Comparison of ENCODE assay signal across 21 mouse cellular contexts in genomic region chr10:97245674-97246073, GRCm38 (mm10).
DNase-seq lines count a peak whose midpoint lies in the region; ATAC-seq lines count a peak whose summit lies in the region.
"Had no signal": no experiment of that assay in that cellular context is flagged by ENCODE, and none has a peak within 500 bp of the region (broad histone marks: within the 10 kb centered on the region; RNA-seq: fewer than 3 reads in every experiment).

No protein-coding gene starts in this region.

- H3K4me3 ChIP-seq in embryonic facial prominence, embryonic 14.5 days (ENCODE audit: low read depth, low read length) = no peak overlapping the region
- no peak overlapping the region for H3K4me3 ChIP-seq in embryonic facial prominence, embryonic 10.5 days
- H3K4me3 ChIP-seq: embryonic facial prominence, embryonic 12.5 days; embryonic facial prominence, embryonic 15.5 days; erythroblast, embryonic 14.5 days; forebrain, embryonic 10.5 days; forebrain, embryonic 12.5 days had no signal

- H3K9ac ChIP-seq in embryonic facial prominence, embryonic 14.5 days (ENCODE audit: low read depth, low read length) = no peak overlapping the region
- H3K9ac ChIP-seq: embryonic facial prominence, embryonic 12.5 days; embryonic facial prominence, embryonic 15.5 days; forebrain, embryonic 12.5 days had no signal

- no peaks in the 10 kb centered on the region for H3K36me3 ChIP-seq in embryonic facial prominence, embryonic 14.5 days (ENCODE audit: control insufficient read depth, insufficient read depth, low read length)
- H3K36me3 ChIP-seq in embryonic facial prominence, embryonic 10.5 days (replicated peaks) = no peaks in the 10 kb centered on the region
- H3K36me3 ChIP-seq: embryonic facial prominence, embryonic 12.5 days; embryonic facial prominence, embryonic 15.5 days; forebrain, embryonic 10.5 days; forebrain, embryonic 12.5 days had no signal

- peak; percentile 61 for DNase-seq in embryonic facial prominence, embryonic 14.5 days (ENCODE audit: low spot score)
- no peak for DNase-seq in embryonic facial prominence, embryonic 10.5 days (ENCODE audit: low spot score)
- no peak for DNase-seq in frontal cortex, postnatal 36 days (ENCODE audit: low spot score in 2 of 2)
- DNase-seq in retina, embryonic 14.5 days (ENCODE audit: low spot score) = no peak
- DNase-seq: adrenal gland, adult 8-10 months; adrenal gland, postnatal 14 days; adrenal gland, postnatal 36 days; cerebellum, adult 11 months; cerebellum, adult 18-20 months; cerebellum, adult 8-10 months; cerebellum, adult 9-11 months; cerebellum, postnatal 14 days; cerebellum, postnatal 36 days; embryo, embryonic 11 days had no signal

- 79% methylated on average over 3 of the region's 3 CpGs for WGBS in embryonic facial prominence, embryonic 14.5 days
- WGBS in embryonic facial prominence, embryonic 10.5 days = 93% methylated on average over 3 of the region's 3 CpGs

- H3K4me1 ChIP-seq in embryonic facial prominence, embryonic 14.5 days (ENCODE audit: control insufficient read depth, insufficient read depth, low read length) = no peaks in the 10 kb centered on the region
- no peaks in the 10 kb centered on the region for H3K4me1 ChIP-seq in embryonic facial prominence, embryonic 10.5 days
- H3K4me1 ChIP-seq: embryonic facial prominence, embryonic 12.5 days; embryonic facial prominence, embryonic 15.5 days; forebrain, embryonic 10.5 days had no signal

- no peaks in the 10 kb centered on the region for H3K9me3 ChIP-seq in embryonic facial prominence, embryonic 14.5 days (ENCODE audit: control insufficient read depth, low read length)
- no peaks in the 10 kb centered on the region for H3K9me3 ChIP-seq in embryonic facial prominence, embryonic 10.5 days
- H3K9me3 ChIP-seq: embryonic facial prominence, embryonic 12.5 days; embryonic facial prominence, embryonic 15.5 days; forebrain, embryonic 10.5 days; forebrain, embryonic 12.5 days had no signal

- no peak for ATAC-seq in embryonic facial prominence, embryonic 14.5 days (ENCODE audit: low read depth)
- ATAC-seq in frontal cortex, adult (ENCODE audit: low TSS enrichment) = peak; percentile 74
- ATAC-seq: forebrain, embryonic 14.5 days had no signal

- no peaks in the 10 kb centered on the region for H3K27me3 ChIP-seq in embryonic facial prominence, embryonic 14.5 days (replicated peaks; ENCODE audit: control insufficient read depth, insufficient read depth, low read length)
- H3K27me3 ChIP-seq in embryonic facial prominence, embryonic 10.5 days (replicated peaks; ENCODE audit: low read depth, poor library complexity, severe bottlenecking) = no peaks in the 10 kb centered on the region
- H3K27me3 ChIP-seq: embryonic facial prominence, embryonic 12.5 days; embryonic facial prominence, embryonic 15.5 days; forebrain, embryonic 12.5 days had no signal

- no peak overlapping the region for H3K4me2 ChIP-seq in embryonic facial prominence, embryonic 14.5 days (ENCODE audit: low read depth, low read length)
- H3K4me2 ChIP-seq: embryonic facial prominence, embryonic 12.5 days; embryonic facial prominence, embryonic 15.5 days; forebrain, embryonic 12.5 days had no signal

- no peak overlapping the region for H3K27ac ChIP-seq in embryonic facial prominence, embryonic 14.5 days (replicated peaks; ENCODE audit: low read depth, low read length)
- no peak overlapping the region for H3K27ac ChIP-seq in embryonic facial prominence, embryonic 10.5 days (replicated peaks)
- H3K27ac ChIP-seq: embryonic facial prominence, embryonic 12.5 days; embryonic facial prominence, embryonic 15.5 days; forebrain, embryonic 10.5 days; forebrain, embryonic 12.5 days had no signal
